Mouse (Mus musculus) limb, embryonic 11.5 days (tissue): ENCODE results near the gene 2210407C18Rik. TPM values are rescaled to one million over a fixed set of nuclear protein-coding genes. Genes with fewer than 3 reads are reported as not detected.

Experiments used
- ATAC-seq: fragments of 200-750 bp; cut with Nextera tagmentation; 2 replicates; pipeline ENCODE4 v1.8.0; 2017; ENCODE audit warnings: low read depth; ENCODE audit not compliant: insufficient number of reproducible peaks, low FRiP score, low TSS enrichment
- DNase-seq: peaks from one replicate; pipeline ENCODE4 v3.0.0-alpha.2; 2015; ENCODE audit warnings: low spot score
- H3K27ac ChIP-seq: fragments of 300-500 bp; sonication (generic); replicated peaks from 2 replicates; pipeline ENCODE4 v1.5.1; 2014; ENCODE audit warnings: low read depth, mild to moderate bottlenecking, low read length
- H3K27me3 ChIP-seq: fragments of 300-500 bp; sonication (generic); 2 replicates; pipeline ENCODE4 v1.6.1; 2014; ENCODE audit warnings: mild to moderate bottlenecking, low read length, mixed read lengths; ENCODE audit not compliant: control insufficient read depth, insufficient read depth
- H3K36me3 ChIP-seq: fragments of 300-500 bp; sonication (generic); 2 replicates; pipeline ENCODE4 v1.6.1; 2014; ENCODE audit warnings: mild to moderate bottlenecking, low read length, moderate library complexity, mixed read lengths; ENCODE audit not compliant: control insufficient read depth, insufficient read depth
- H3K4me1 ChIP-seq: fragments of 300-500 bp; sonication (generic); 2 replicates; pipeline ENCODE4 v1.6.1; 2014; ENCODE audit warnings: low read length, mixed read lengths; ENCODE audit not compliant: control insufficient read depth, insufficient read depth
- H3K4me2 ChIP-seq: fragments of 300-500 bp; sonication (generic); 2 replicates; pipeline ENCODE4 v1.6.1; 2014; ENCODE audit warnings: low read depth, mild to moderate bottlenecking, moderate library complexity; ENCODE audit not compliant: severe bottlenecking
- H3K4me3 ChIP-seq: fragments of 300-500 bp; sonication (generic); 2 replicates; pipeline ENCODE4 v1.5.1; 2014; ENCODE audit warnings: low read depth, low read length
- H3K9ac ChIP-seq: fragments of 300-500 bp; sonication (generic); 2 replicates; pipeline ENCODE4 v1.6.1; 2014; ENCODE audit warnings: mild to moderate bottlenecking, low read length
- H3K9me3 ChIP-seq: fragments of 300-500 bp; sonication (generic); 2 replicates; pipeline ENCODE4 v1.6.1; 2016; ENCODE audit warnings: low read length; ENCODE audit not compliant: control insufficient read depth
- WGBS: fragments of 180-500 bp; shearing (Covaris S2); extraction: QIAGEN DNeasy Blood & Tissue Kit; methylation state at CpG from one replicate; pipeline ENCODE4 v1.1.7; 2014; 5-methylcytosine and 5-hydroxymethylcytosine counted together
- polyA plus RNA-seq: library from polyadenylated mRNA; unstranded; fragments of >200 nt; fragmentation: Nextera tagmentation; extraction: Ambion mirVana; gene quantifications from 2 replicates; pipeline ENCODE4 v1.2.1, GENCODE M21; 2014

The 2210407C18Rik gene
- polyA plus RNA-seq, 1 experiment from 2014 or later, result not detected

- no peak for ATAC-seq
- no peak for DNase-seq
- WGBS, result 85% methylated on average over 12 of the region's 12 CpGs
- Histone ChIP-seq H3K4me2 (no peak overlapping the region), H3K9me3 (no peaks in the 10 kb centered on the region), H3K4me1 (no peaks in the 10 kb centered on the region), H3K36me3 (no peaks in the 10 kb centered on the region), H3K27ac (no peak overlapping the region), H3K9ac (no peak overlapping the region), H3K4me3 (no peak overlapping the region), H3K27me3 (no peaks in the 10 kb centered on the region)
Measured at GRCm38 (mm10) chr11:58606177-58606919, 9.5 kb downstream of the 2210407C18Rik start.

GRCm38 (mm10) chr11:58605228-58605627 lies 10.6 kb downstream of the 2210407C18Rik start:
- no peak overlapping the region for H3K4me3 ChIP-seq
- no peak overlapping the region for H3K4me2 ChIP-seq
- no peaks in the 10 kb centered on the region for H3K36me3 ChIP-seq
- no peak overlapping the region for H3K9ac ChIP-seq
- no peaks in the 10 kb centered on the region for H3K27me3 ChIP-seq
- no peak for ATAC-seq
- no peak for DNase-seq
- H3K9me3 ChIP-seq, result no peaks in the 10 kb centered on the region
- WGBS, result 81% methylated on average over 3 of the region's 3 CpGs
- H3K4me1 ChIP-seq, result no peaks in the 10 kb centered on the region
- H3K27ac ChIP-seq, result no peak overlapping the region

GRCm38 (mm10) chr11:58604688-58605087 lies 11.2 kb downstream of the 2210407C18Rik start:
- H3K9ac ChIP-seq, result no peak overlapping the region
- 80% methylated on average over 2 of the region's 2 CpGs for WGBS
- H3K9me3 ChIP-seq, result no peaks in the 10 kb centered on the region
- H3K36me3 ChIP-seq, result no peaks in the 10 kb centered on the region
- DNase-seq (no peak), ATAC-seq (no peak)
- no peak overlapping the region for H3K4me3 ChIP-seq
- H3K27me3 ChIP-seq, result no peaks in the 10 kb centered on the region
- no peak overlapping the region for H3K27ac ChIP-seq
- H3K4me1 ChIP-seq, result no peaks in the 10 kb centered on the region
- H3K4me2 ChIP-seq, result no peak overlapping the region

- Histone ChIP-seq H3K9ac (no peak overlapping the region), H3K36me3 (no peaks in the 10 kb centered on the region), H3K27ac (no peak overlapping the region), H3K9me3 (no peaks in the 10 kb centered on the region), H3K27me3 (no peaks in the 10 kb centered on the region), H3K4me3 (no peak overlapping the region), H3K4me2 (no peak overlapping the region), H3K4me1 (no peaks in the 10 kb centered on the region)
- ATAC-seq, result no peak
- WGBS, result 90% methylated on average over 6 of the region's 6 CpGs
- DNase-seq, result no peak
Measured at GRCm38 (mm10) chr11:58602800-58603560, 12.9 kb downstream of the 2210407C18Rik start.

GRCm38 (mm10) chr11:58602062-58602461 lies 13.8 kb downstream of the 2210407C18Rik start:
- no peak overlapping the region for H3K4me2 ChIP-seq
- no peaks in the 10 kb centered on the region for H3K9me3 ChIP-seq
- no peak overlapping the region for H3K4me3 ChIP-seq
- ATAC-seq, result no peak
- no peak overlapping the region for H3K9ac ChIP-seq
- no peak for DNase-seq
- H3K36me3 ChIP-seq, result no peaks in the 10 kb centered on the region
- H3K4me1 ChIP-seq, result no peaks in the 10 kb centered on the region
- H3K27me3 ChIP-seq, result no peaks in the 10 kb centered on the region
- H3K27ac ChIP-seq, result no peak overlapping the region

GRCm38 (mm10) chr11:58597837-58598236 lies 18.0 kb downstream of the 2210407C18Rik start:
- H3K36me3 ChIP-seq, result no peaks in the 10 kb centered on the region
- DNase-seq, result no peak
- H3K9ac ChIP-seq, result no peak overlapping the region
- H3K27ac ChIP-seq, result no peak overlapping the region
- 83% methylated on average over 13 of the region's 13 CpGs for WGBS
- H3K4me1 ChIP-seq, result no peaks in the 10 kb centered on the region
- H3K9me3 ChIP-seq, result no peaks in the 10 kb centered on the region
- ATAC-seq, result no peak
- H3K27me3 ChIP-seq, result no peaks in the 10 kb centered on the region
- H3K4me3 ChIP-seq, result no peak overlapping the region
- no peak overlapping the region for H3K4me2 ChIP-seq

- no peaks in the 10 kb centered on the region for H3K9me3 ChIP-seq
- no peak within 1 kb of the TSS for H3K4me2 ChIP-seq
- ATAC-seq, result no peak
- no peak within 1 kb of the TSS for H3K9ac ChIP-seq
- no peak within 1 kb of the TSS for H3K4me3 ChIP-seq
- no peaks in the 10 kb centered on the region for H3K27me3 ChIP-seq
- no peaks in the 10 kb centered on the region for H3K36me3 ChIP-seq
- H3K4me1 ChIP-seq, result no peaks in the 10 kb centered on the region
- no peak for DNase-seq
- H3K27ac ChIP-seq, result no peak within 1 kb of the TSS
- 86% methylated on average over 6 of the region's 6 CpGs for WGBS
Measured at GRCm38 (mm10) chr11:58594814-58595213, 21.1 kb downstream of the 2210407C18Rik start, which contains the start of gene Olfr324. TSS of gene Olfr324 (plus strand) at chr11:58595114.

GRCm38 (mm10) chr11:58588620-58589250 lies 27.1 kb downstream of the 2210407C18Rik start:
- 61% methylated on average over 3 of the region's 3 CpGs for WGBS
- H3K36me3 ChIP-seq, result no peaks in the 10 kb centered on the region
- no peaks in the 10 kb centered on the region for H3K9me3 ChIP-seq
- ATAC-seq (no peak), DNase-seq (no peak)
- no peaks in the 10 kb centered on the region for H3K27me3 ChIP-seq
- H3K4me2 ChIP-seq, result no peak overlapping the region
- no peak overlapping the region for H3K4me3 ChIP-seq
- H3K27ac ChIP-seq, result no peak overlapping the region
- H3K9ac ChIP-seq, result no peak overlapping the region
- H3K4me1 ChIP-seq, result no peaks in the 10 kb centered on the region
